9 mouse cellular contexts compared by ENCODE assay signal in the genomic region with DNA sequence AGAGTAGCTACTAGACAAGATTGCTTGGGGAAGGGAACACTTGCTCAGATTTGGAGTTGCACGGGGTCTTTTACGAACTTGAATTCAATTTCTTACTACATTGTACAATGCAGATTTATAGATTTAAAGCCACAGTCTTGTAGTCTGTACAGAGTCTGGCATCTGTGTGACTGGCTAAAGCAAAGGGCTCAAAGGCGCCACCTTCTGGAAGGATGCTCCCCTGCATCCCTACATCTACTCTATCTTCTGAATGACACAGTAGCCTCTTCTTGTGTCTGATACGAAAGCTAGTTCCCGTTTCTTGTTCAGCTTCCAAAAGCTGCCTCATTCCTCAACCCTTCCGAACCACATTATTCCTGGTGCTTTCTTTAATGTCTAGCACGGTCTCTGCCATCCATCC.
DNase-seq lines count a peak whose midpoint lies in the region; ATAC-seq and TF ChIP-seq lines count a peak whose summit lies in the region.
"Had no signal": no experiment of that assay in that cellular context is flagged by ENCODE, and none has a peak within 500 bp of the region (broad histone marks: within the 10 kb centered on the region; RNA-seq: fewer than 3 reads in every experiment).

No protein-coding gene starts in this region.

- H3K9ac ChIP-seq in forebrain, postnatal 0 days: no peak overlapping the region
- no peak overlapping the region for H3K9ac ChIP-seq in forebrain, embryonic 15.5 days (replicated peaks)
- H3K9ac ChIP-seq: neural tube, embryonic 12.5 days had no signal

- no peak overlapping the region for H3K27ac ChIP-seq in forebrain, postnatal 0 days (ENCODE audit: low read depth, low read length)
- H3K27ac ChIP-seq in forebrain, embryonic 15.5 days (replicated peaks): no peak overlapping the region
- H3K27ac ChIP-seq: neural tube, embryonic 12.5 days had no signal

- TF ChIP-seq CTCF in forebrain, postnatal 0 days (IDR thresholded peaks at IDR 0.05; ENCODE audit: low read depth): peak; percentile 67

- WGBS in forebrain, postnatal 0 days: 65% methylated on average over 7 of the region's 7 CpGs
- WGBS in forebrain, embryonic 15.5 days: 67% methylated on average over 7 of the region's 7 CpGs

- H3K4me3 ChIP-seq in forebrain, postnatal 0 days (ENCODE audit: low read depth, low read length): no peak overlapping the region
- no peak overlapping the region for H3K4me3 ChIP-seq in forebrain, embryonic 15.5 days
- H3K4me3 ChIP-seq: neural tube, embryonic 12.5 days had no signal

- H3K27me3 ChIP-seq in forebrain, postnatal 0 days (ENCODE audit: insufficient read depth, low read length): no peaks in the 10 kb centered on the region
- no peaks in the 10 kb centered on the region for H3K27me3 ChIP-seq in forebrain, embryonic 15.5 days
- H3K27me3 ChIP-seq: neural tube, embryonic 12.5 days had no signal

- no peaks in the 10 kb centered on the region for H3K4me1 ChIP-seq in forebrain, postnatal 0 days (ENCODE audit: insufficient read depth)
- H3K4me1 ChIP-seq in forebrain, embryonic 15.5 days: peaks cover 5% of the 10 kb centered on the region; the same call in 1 of the 2 replicates
- H3K4me1 ChIP-seq: neural tube, embryonic 12.5 days had no signal

- H3K4me2 ChIP-seq in forebrain, postnatal 0 days (ENCODE audit: low read depth): no peak overlapping the region
- H3K4me2 ChIP-seq in forebrain, embryonic 15.5 days (replicated peaks): no peak overlapping the region
- H3K4me2 ChIP-seq: neural tube, embryonic 12.5 days had no signal

- no peaks in the 10 kb centered on the region for H3K36me3 ChIP-seq in forebrain, postnatal 0 days (ENCODE audit: insufficient read depth)
- H3K36me3 ChIP-seq in forebrain, embryonic 15.5 days: no peaks in the 10 kb centered on the region
- H3K36me3 ChIP-seq: neural tube, embryonic 12.5 days had no signal

- ATAC-seq in forebrain, postnatal 0 days: no peak
- no peak for ATAC-seq in forebrain, embryonic 15.5 days (replicated peaks)
- ATAC-seq in frontal cortex, adult (ENCODE audit: low TSS enrichment): peak; percentile 82
- peak; percentile 80 for ATAC-seq in megakaryocyte-erythroid progenitor cell, adult 5-6 weeks (replicated peaks; ENCODE audit: low FRiP score, low TSS enrichment, poor library complexity, severe bottlenecking)

- no peaks in the 10 kb centered on the region for H3K9me3 ChIP-seq in forebrain, postnatal 0 days (ENCODE audit: low read length)
- no peaks in the 10 kb centered on the region for H3K9me3 ChIP-seq in forebrain, embryonic 15.5 days
- H3K9me3 ChIP-seq: neural tube, embryonic 12.5 days had no signal

- peak; percentile 61 for DNase-seq in forebrain, postnatal 0 days
- peak; percentile 75 for DNase-seq in 416B (ENCODE audit: low read depth)
- peak; percentile 37 to 78 for DNase-seq in adrenal gland, adult (ENCODE audit: inconsistent age in 2 of 2, low spot score in 1 of 2)
- peak; percentile 20 to 22 for DNase-seq in layer of hippocampus, postnatal 36 days
- DNase-seq in Muller cell, postnatal 12 days (ENCODE audit: inconsistent ontology term): no peak

Comparison
In these comparisons a context has a peak if more than half of its experiments do, and no peak if none do; other contexts are left out.
1. ATAC-seq: peak in frontal cortex, adult (single experiment) and megakaryocyte-erythroid progenitor cell, adult 5-6 weeks (single experiment); none in forebrain, postnatal 0 days (single experiment) and forebrain, embryonic 15.5 days (single experiment).